Mouse (Mus musculus) cortical plate, adult 2 months (tissue): Measurements from ENCODE around the gene Zfp451.

Experiments used
- CTCF ChIP-seq: fragments of 200-500 bp; IDR thresholded peaks from 2 replicates; pipeline ENCODE4 v1.5.1; 2011; ENCODE audit warnings: mild to moderate bottlenecking, control low read depth, low read length; ENCODE audit not compliant: insufficient read depth; ENCODE audit errors: extremely low read depth
- POLR2A ChIP-seq: fragments of 200-500 bp; IDR thresholded peaks from 2 replicates; pipeline ENCODE4 v1.6.1; 2011; ENCODE audit warnings: mild to moderate bottlenecking, low read length, control low read depth; ENCODE audit not compliant: insufficient read depth; ENCODE audit errors: extremely low read depth

DNA sequence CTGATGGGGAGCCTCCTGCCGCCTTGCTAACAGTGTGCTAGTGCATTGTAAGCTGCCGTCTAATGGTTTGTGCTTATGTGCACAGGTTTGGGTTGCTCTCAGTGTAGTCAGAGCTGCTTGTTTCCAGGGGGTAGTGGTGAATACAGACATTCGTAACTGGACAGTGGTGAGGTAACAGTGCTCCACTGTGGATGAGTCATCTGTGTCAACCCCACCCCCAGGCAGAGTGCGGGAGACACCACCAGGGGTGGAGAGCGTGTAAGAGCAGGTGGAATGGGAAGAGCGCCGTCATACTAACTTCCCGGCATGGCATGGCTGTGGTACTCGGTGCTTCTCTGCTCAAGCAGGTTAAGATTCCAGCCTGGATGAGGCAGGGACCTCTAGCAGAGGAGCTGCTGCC is 81.4 kb downstream of the Zfp451 start:
- TF ChIP-seq CTCF (no peak), POLR2A (no peak)
